Mouse (Mus musculus) forebrain, postnatal 0 days (tissue): ENCODE data around the gene Tomm34. TPM values are rescaled to one million over a fixed set of nuclear protein-coding genes. Genes with fewer than 3 reads are reported as not detected.

Experiments
- ATAC-seq: fragments of 200-750 bp; cut with Nextera tagmentation; 2 replicates; pipeline ENCODE4 v1.8.0; 2017; ENCODE audit warnings: mild to moderate bottlenecking, moderate library complexity
- DNase-seq: peaks from one replicate; pipeline ENCODE4 v3.0.0-alpha.2; 2015
- H3K27ac ChIP-seq: fragments of 300-500 bp; sonication (generic); 2 replicates; pipeline ENCODE4 v1.5.1; 2014; ENCODE audit warnings: low read depth, mild to moderate bottlenecking, antibody characterized with exemption, low read length, moderate library complexity, mixed read lengths
- H3K27me3 ChIP-seq: fragments of 300-500 bp; sonication (generic); 2 replicates; pipeline ENCODE4 v1.6.1; 2014; ENCODE audit warnings: mild to moderate bottlenecking, low read length, mixed read lengths; ENCODE audit not compliant: insufficient read depth
- H3K36me3 ChIP-seq: fragments of 300-500 bp; sonication (generic); 2 replicates; pipeline ENCODE4 v1.6.1; 2014; ENCODE audit warnings: mild to moderate bottlenecking, moderate library complexity; ENCODE audit not compliant: insufficient read depth
- H3K4me1 ChIP-seq: fragments of 300-500 bp; sonication (generic); 2 replicates; pipeline ENCODE4 v1.6.1; 2014; ENCODE audit warnings: antibody characterized with exemption; ENCODE audit not compliant: insufficient read depth
- H3K4me2 ChIP-seq: fragments of 300-500 bp; sonication (generic); 2 replicates; pipeline ENCODE4 v1.6.1; 2014; ENCODE audit warnings: low read depth, mild to moderate bottlenecking, moderate library complexity
- H3K4me3 ChIP-seq: fragments of 300-500 bp; sonication (generic); 2 replicates; pipeline ENCODE4 v1.5.1; 2014; ENCODE audit warnings: low read depth, low read length, mixed read lengths
- H3K9ac ChIP-seq: fragments of 300-500 bp; sonication (generic); 2 replicates; pipeline ENCODE4 v1.6.1; 2014; ENCODE audit warnings: mild to moderate bottlenecking
- H3K9me3 ChIP-seq: fragments of 300-500 bp; sonication (generic); 2 replicates; pipeline ENCODE4 v1.6.1; 2016; ENCODE audit warnings: low read length
- CTCF ChIP-seq: sonication (generic); IDR thresholded peaks from 2 replicates; pipeline ENCODE4 v1.5.1; 2016; ENCODE audit warnings: antibody characterized with exemption, control low read depth, low read depth
- WGBS: fragments of 180-500 bp; shearing (Covaris S2); extraction: QIAGEN DNeasy Blood & Tissue Kit; methylation state at CpG from one replicate; pipeline ENCODE4 v1.1.7; 2014; 5-methylcytosine and 5-hydroxymethylcytosine counted together
- polyA plus RNA-seq: library from polyadenylated mRNA; unstranded; fragments of >200 nt; fragmentation: Nextera tagmentation; extraction: Ambion mirVana; gene quantifications from 2 replicates; pipeline ENCODE4 v1.2.1, GENCODE M21; 2015
- total RNA-seq: library from RNA; depleted of rRNA; stranded (reverse); fragments of >200 nt; gene quantifications from 2 replicates; pipeline ENCODE4 v1.2.3, GENCODE M21; 2014

Gene Tomm34
- total and polyA plus RNA-seq, 2 experiments from 2014 or later, result 37.2 to 54.2 TPM

GRCm38 (mm10) chr2:164015304-164015703 is 55.7 kb downstream of the Tomm34 start:
- no peak for TF ChIP-seq CTCF
- DNase-seq (no peak), ATAC-seq (no peak)
- Histone ChIP-seq H3K9ac (no peak overlapping the region), H3K9me3 (no peaks in the 10 kb centered on the region), H3K4me1 (no peaks in the 10 kb centered on the region), H3K4me2 (no peak overlapping the region), H3K36me3 (peaks cover 63% of the 10 kb centered on the region), H3K4me3 (no peak overlapping the region), H3K27ac (no peak overlapping the region), H3K27me3 (no peaks in the 10 kb centered on the region)
- 90% methylated on average over 16 of the region's 16 CpGs for WGBS

GRCm38 (mm10) chr2:164010944-164011343 is 60.0 kb downstream of the Tomm34 start:
- no peak for TF ChIP-seq CTCF
- Histone ChIP-seq H3K9me3 (no peaks in the 10 kb centered on the region), H3K4me2 (no peak overlapping the region), H3K36me3 (peaks cover 35% of the 10 kb centered on the region), H3K9ac (no peak overlapping the region), H3K4me1 (0 out of 2 replicates have a peak, but pooled peaks cover 3% of the 10 kb centered on the region), H3K27me3 (no peaks in the 10 kb centered on the region), H3K4me3 (no peak overlapping the region), H3K27ac (no peak overlapping the region)
- ATAC-seq (no peak), DNase-seq (no peak)
- 92% methylated on average over 3 of the region's 3 CpGs for WGBS

- no peaks in the 10 kb centered on the region for H3K9me3 ChIP-seq
- peaks cover 3% of the 10 kb centered on the region; the same call in 1 of the 2 replicates for H3K4me1 ChIP-seq
- H3K4me3 ChIP-seq, result no peak overlapping the region
- no peak overlapping the region for H3K4me2 ChIP-seq
- no peak for TF ChIP-seq CTCF
- WGBS, result 89% methylated on average over 5 of the region's 5 CpGs
- no peak overlapping the region for H3K9ac ChIP-seq
- no peak overlapping the region for H3K27ac ChIP-seq
- H3K36me3 ChIP-seq, result peaks cover 30% of the 10 kb centered on the region
- no peak for ATAC-seq
- no peak for DNase-seq
- H3K27me3 ChIP-seq, result no peaks in the 10 kb centered on the region
These were observed 60.5 kb downstream of the Tomm34 start for GRCm38 (mm10) chr2:164010496-164010895.

- H3K4me3 ChIP-seq, result no peak overlapping the region
- no peak overlapping the region for H3K9ac ChIP-seq
- H3K36me3 ChIP-seq, result peaks cover 20% of the 10 kb centered on the region; the same call in 1 of the 2 replicates
- H3K27me3 ChIP-seq, result no peaks in the 10 kb centered on the region
- H3K4me1 ChIP-seq, result peaks cover 3% of the 10 kb centered on the region; the same call in 1 of the 2 replicates
- no peak overlapping the region for H3K4me2 ChIP-seq
- DNase-seq, result no peak
- ATAC-seq, result no peak
- H3K9me3 ChIP-seq, result no peaks in the 10 kb centered on the region
- no peak for TF ChIP-seq CTCF
- WGBS, result 94% methylated on average over 6 of the region's 6 CpGs
- H3K27ac ChIP-seq, result peak overlapping the region; percentile 84; the same call in 1 of the 2 replicates
These were observed 61.7 kb downstream of the Tomm34 start for GRCm38 (mm10) chr2:164009227-164009626.

GRCm38 (mm10) chr2:164007987-164008545 is 62.9 kb downstream of the Tomm34 start:
- TF ChIP-seq CTCF, result no peak
- Histone ChIP-seq H3K4me3 (no peak overlapping the region), H3K27me3 (no peaks in the 10 kb centered on the region), H3K4me1 (peaks cover 3% of the 10 kb centered on the region; the same call in 1 of the 2 replicates), H3K27ac (peak overlapping the region; percentile 84), H3K9me3 (no peaks in the 10 kb centered on the region), H3K9ac (no peak overlapping the region), H3K4me2 (no peak overlapping the region), H3K36me3 (peaks cover 14% of the 10 kb centered on the region; the same call in 1 of the 2 replicates)
- 31% methylated on average over 2 of the region's 2 CpGs for WGBS
- peak; percentile 75 for ATAC-seq
- DNase-seq, result peak; percentile 58

GRCm38 (mm10) chr2:164007547-164007946 is 63.4 kb downstream of the Tomm34 start:
- no peak overlapping the region for H3K9ac ChIP-seq
- DNase-seq, result no peak
- 85% methylated on average over 8 of the region's 8 CpGs for WGBS

GRCm38 (mm10) chr2:164006932-164007331 is 64.0 kb downstream of the Tomm34 start:
- Histone ChIP-seq H3K9ac (no peak overlapping the region), H3K27me3 (no peaks in the 10 kb centered on the region), H3K4me1 (peaks cover 3% of the 10 kb centered on the region; the same call in 1 of the 2 replicates), H3K4me2 (no peak overlapping the region), H3K36me3 (peaks cover 5% of the 10 kb centered on the region; the same call in 1 of the 2 replicates), H3K9me3 (no peaks in the 10 kb centered on the region), H3K4me3 (no peak overlapping the region), H3K27ac (peak overlapping the region; percentile 72)
- ATAC-seq (no peak), DNase-seq (no peak)
- WGBS, result 83% methylated on average over 10 of the region's 10 CpGs
- TF ChIP-seq CTCF, result no peak

More at GRCm38 (mm10) chr2:164007547-164007946, 63.4 kb downstream of the Tomm34 start:
- H3K4me1 ChIP-seq, result peaks cover 3% of the 10 kb centered on the region; the same call in 1 of the 2 replicates
- ATAC-seq, result no peak
- H3K27me3 ChIP-seq, result no peaks in the 10 kb centered on the region
- no peaks in the 10 kb centered on the region for H3K9me3 ChIP-seq
- H3K27ac ChIP-seq, result peak overlapping the region; percentile 84
- H3K36me3 ChIP-seq, result peaks cover 11% of the 10 kb centered on the region
- no peak overlapping the region for H3K4me2 ChIP-seq
- TF ChIP-seq CTCF, result no peak
- no peak overlapping the region for H3K4me3 ChIP-seq
